ENCODE assay signal across 9 mouse cellular contexts in the genomic region with DNA sequence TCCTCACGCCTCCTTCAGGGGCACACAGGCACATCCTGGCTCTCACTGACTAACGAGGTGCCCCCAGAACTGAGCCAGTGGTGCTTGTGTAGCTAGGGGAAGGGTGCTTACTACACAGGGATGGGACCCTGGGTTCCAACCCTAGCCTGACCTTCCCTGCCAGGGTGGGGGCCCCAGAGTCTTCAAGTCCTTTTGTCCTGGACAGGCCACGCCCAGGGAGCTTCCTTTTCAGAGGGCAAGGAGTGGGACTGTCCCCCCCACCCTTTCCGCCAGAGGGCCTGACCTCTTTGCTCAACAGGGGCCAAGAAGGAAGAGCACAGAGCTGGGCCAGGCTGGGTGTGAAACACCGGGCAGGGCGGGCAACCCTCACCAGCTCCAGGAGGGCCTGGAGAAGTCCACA. TPM values are rescaled to one million over a fixed set of nuclear protein-coding genes. Genes with fewer than 3 reads are reported as not detected.
A peak's percentile ranks its signal among the peaks of the same experiment; 100 is the strongest.
DNase-seq lines count a peak whose midpoint lies in the region; TF ChIP-seq lines count a peak whose summit lies in the region.
"Had no signal": no experiment of that assay in that cellular context is flagged by ENCODE, and none has a peak within 500 bp of the region (broad histone marks: within the 10 kb centered on the region; RNA-seq: fewer than 3 reads in every experiment).

No protein-coding gene starts in this region.

- peak; percentile 16 for DNase-seq in embryo, embryonic 11 days
- no peak for DNase-seq in embryo, embryonic 10 days (ENCODE audit: low spot score)
- DNase-seq in heart, postnatal 10 days: peak; percentile 41 to 52
- DNase-seq in lung, adult 18-20 months: peak; percentile 78 to 83
- no peak for DNase-seq in right cerebral cortex, adult 18-20 months
- no peak for DNase-seq in B cell, adult 2 months
- DNase-seq in cerebellum, postnatal 25 days: no peak
- DNase-seq: cerebellum, adult 8-10 months had no signal

- H3K4me1 ChIP-seq in E14TG2a.4 (replicated peaks; ENCODE audit: low read depth, low read length): 0 out of 2 replicates have a peak, but pooled peaks cover 5% of the 10 kb centered on the region

- H3K4me3 ChIP-seq in E14TG2a.4 (replicated peaks; ENCODE audit: low read length): peak overlapping the region; percentile 43

- H3K27me3 ChIP-seq in E14TG2a.4 (ENCODE audit: insufficient read depth, low read length): no peaks in the 10 kb centered on the region

- TF ChIP-seq CTCF in E14TG2a.4 (conservative IDR thresholded peaks at IDR 0.05; ENCODE audit: low read length): no peak

- H3K9me3 ChIP-seq in E14TG2a.4 (ENCODE audit: low read length): peaks cover 93% of the 10 kb centered on the region

- peaks cover 3% of the 10 kb centered on the region; the same call in 1 of the 2 replicates for H3K36me3 ChIP-seq in E14TG2a.4 (ENCODE audit: insufficient read depth, low read length)

- intact Hi-C loops in heart, postnatal 10 days (cut with DNase I): no loop called here

RNA-seq across cellular contexts. Expression of a gene that starts 58.4 kb away (rescaled TPM):
- total RNA-seq in heart, postnatal 10 days (2021): 10 to 100 TPM; 29.0 to 31.3 TPM

Comparison
In these comparisons a context has a peak if more than half of its experiments do, and no peak if none do; other contexts are left out.
1. DNase-seq: peak in embryo, embryonic 11 days (single experiment), heart, postnatal 10 days (2 of 2) and lung, adult 18-20 months (2 of 2); none in embryo, embryonic 10 days (single experiment), right cerebral cortex, adult 18-20 months (single experiment), B cell, adult 2 months (0 of 2) and cerebellum, postnatal 25 days (0 of 2).